Mouse (Mus musculus) liver, embryonic 14.5 days (tissue): ENCODE data around the gene Cers2.

Experiments
- CTCF ChIP-seq: IDR thresholded peaks from 2 replicates; pipeline ENCODE4 v1.5.1; 2016; ENCODE audit warnings: antibody characterized with exemption, low read depth, control low read depth
- EP300 ChIP-seq: IDR thresholded peaks from 2 replicates; pipeline ENCODE4 v1.6.1; 2016; ENCODE audit warnings: antibody characterized with exemption, low read depth

DNA sequence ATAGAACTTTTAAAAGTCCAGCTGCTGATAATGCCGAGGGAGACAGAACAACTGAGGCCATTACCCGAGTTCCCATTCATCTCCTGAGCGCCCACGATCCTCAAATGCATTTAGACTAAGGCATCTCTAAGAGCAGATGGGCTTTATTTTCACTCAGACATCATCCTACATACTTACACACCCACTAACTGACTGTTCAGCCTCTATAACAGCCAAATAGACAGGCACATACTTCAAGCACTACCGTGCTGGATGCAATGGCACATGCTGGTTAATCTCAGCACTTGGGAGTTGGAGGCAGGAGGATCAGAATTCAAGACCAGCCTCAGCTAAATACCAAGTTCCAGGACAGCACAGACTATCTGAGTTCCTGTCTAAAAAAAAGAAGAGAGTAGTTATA, 44.8 kb upstream of the Cers2 start:
- no peak for TF ChIP-seq EP300
- TF ChIP-seq CTCF, result no peak
